Mouse (Mus musculus) heart, embryonic 14.5 days (tissue): Measurements from ENCODE around the gene Tcf7l1. TPM values are rescaled to one million over a fixed set of nuclear protein-coding genes. Genes with fewer than 3 reads are reported as not detected.

Experiments used
- ATAC-seq: fragments of 200-750 bp; cut with Nextera tagmentation; 2 replicates; pipeline ENCODE4 v1.8.0; 2017; ENCODE audit warnings: low read depth, moderate TSS enrichment; ENCODE audit not compliant: insufficient number of reproducible peaks, insufficient read depth, low FRiP score
- H3K27ac ChIP-seq, 2 experiments: fragments of 200-500 bp in 1 of 2; fragments of 300-500 bp in 1 of 2; sonication (generic) in 1 of 2; replicated peaks in 1 of 2; 2 replicates each; pipeline ENCODE4 v1.5.1; 2012 to 2014; ENCODE audit warnings: low read depth in 2 of 2, low read length in 2 of 2, control low read depth in 1 of 2, mild to moderate bottlenecking in 1 of 2, mixed read lengths in 1 of 2; ENCODE audit not compliant: control insufficient read depth in 1 of 2, insufficient read depth in 1 of 2
- H3K27me3 ChIP-seq: fragments of 300-500 bp; sonication (generic); 2 replicates; pipeline ENCODE4 v1.6.1; 2014; ENCODE audit warnings: mild to moderate bottlenecking, low read length, control low read depth; ENCODE audit not compliant: control insufficient read depth, insufficient read depth
- H3K36me3 ChIP-seq: fragments of 300-500 bp; sonication (generic); 2 replicates; pipeline ENCODE4 v1.6.1; 2014; ENCODE audit warnings: mild to moderate bottlenecking, control low read depth, low read length, mixed read lengths; ENCODE audit not compliant: control insufficient read depth, insufficient read depth
- H3K4me1 ChIP-seq, 2 experiments: fragments of 200-500 bp in 1 of 2; fragments of 300-500 bp in 1 of 2; sonication (generic) in 1 of 2; 2 replicates each; pipeline ENCODE4 v1.6.1; 2012 to 2014; ENCODE audit warnings: low read length in 2 of 2, control low read depth in 1 of 2, mixed read lengths in 1 of 2; ENCODE audit not compliant: control insufficient read depth in 2 of 2, insufficient read depth in 2 of 2
- H3K4me2 ChIP-seq: fragments of 300-500 bp; sonication (generic); 2 replicates; pipeline ENCODE4 v1.6.1; 2014; ENCODE audit warnings: mild to moderate bottlenecking, low read length
- H3K4me3 ChIP-seq, 2 experiments: fragments of 200-500 bp in 1 of 2; fragments of 300-500 bp in 1 of 2; sonication (generic) in 1 of 2; 2 replicates each; pipeline ENCODE4 v1.5.1; 2012 to 2014; ENCODE audit warnings: low read length in 2 of 2, mild to moderate bottlenecking in 2 of 2, control low read depth in 1 of 2, low read depth in 1 of 2, moderate library complexity in 1 of 2; ENCODE audit not compliant: control insufficient read depth in 1 of 2, insufficient read depth in 1 of 2
- H3K9ac ChIP-seq: fragments of 300-500 bp; sonication (generic); 2 replicates; pipeline ENCODE4 v1.6.1; 2014; ENCODE audit warnings: mild to moderate bottlenecking, low read length
- H3K9me3 ChIP-seq: fragments of 300-500 bp; sonication (generic); 2 replicates; pipeline ENCODE4 v1.6.1; 2016; ENCODE audit warnings: low read length, control low read depth; ENCODE audit not compliant: control insufficient read depth
- WGBS: fragments of 180-500 bp; shearing (Covaris S2); extraction: QIAGEN DNeasy Blood & Tissue Kit; methylation state at CpG from one replicate; pipeline ENCODE4 v1.1.7; 2014; 5-methylcytosine and 5-hydroxymethylcytosine counted together
- polyA plus RNA-seq: library from polyadenylated mRNA; unstranded; fragments of >200 nt; fragmentation: Nextera tagmentation; extraction: Ambion mirVana; gene quantifications from 2 replicates; pipeline ENCODE4 v1.2.1, GENCODE M21; 2014

Tcf7l1 gene
- polyA plus RNA-seq, 1 experiment from 2014 or later = 17.4 TPM

DNA sequence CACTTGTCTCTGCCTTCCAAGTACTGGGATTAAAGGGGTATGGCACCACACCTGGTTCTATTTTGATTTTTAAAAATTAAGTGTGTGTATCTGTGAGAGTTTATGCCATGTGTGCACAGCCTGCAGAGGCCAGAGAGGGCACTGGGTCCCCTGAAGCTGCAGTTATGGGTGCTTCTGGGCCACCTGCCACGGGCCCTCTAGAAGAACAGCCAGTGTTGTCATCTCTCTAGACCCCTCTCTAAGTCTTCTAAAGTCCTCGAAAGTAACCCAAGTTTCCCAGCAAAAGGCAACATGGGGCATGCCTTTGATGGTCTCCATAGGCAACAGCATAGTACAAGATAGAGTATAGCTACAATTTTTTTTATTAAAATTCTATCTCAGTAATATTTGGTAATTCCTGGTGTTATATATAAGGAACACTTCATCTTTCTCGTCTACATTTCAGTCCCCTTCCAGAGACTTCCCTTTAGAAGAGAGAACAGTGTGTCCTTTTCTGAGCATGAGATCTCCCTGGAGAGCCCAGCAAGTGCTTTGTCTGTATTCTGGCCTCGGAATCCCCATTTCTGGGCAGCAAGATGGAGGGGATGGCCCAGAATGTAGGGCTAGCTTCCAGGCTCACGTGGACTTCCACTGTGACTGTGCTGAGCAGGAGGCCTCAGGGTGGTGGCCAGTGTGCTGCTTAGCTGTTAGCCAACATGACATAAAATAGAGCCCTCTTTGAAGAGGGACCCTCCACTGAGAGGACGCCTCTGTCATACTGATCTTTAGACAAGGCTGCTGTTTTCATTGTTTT is 195.8 kb downstream of the Tcf7l1 start:
- Histone ChIP-seq H3K27me3 (no peaks in the 10 kb centered on the region), H3K4me3 (no peak overlapping the region), H3K27ac (no peak overlapping the region), H3K36me3 (peaks cover 3% of the 10 kb centered on the region; the same call in 1 of the 2 replicates), H3K4me2 (no peak overlapping the region), H3K9me3 (no peaks in the 10 kb centered on the region), H3K9ac (no peak overlapping the region), H3K4me1 (peaks cover 6 to 9% of the 10 kb centered on the region in 2 experiments)
- WGBS = 70% methylated on average over 6 of the region's 6 CpGs
- ATAC-seq = no peak

GRCm38 (mm10) chr6:72590111-72590510 is 198.9 kb downstream of the Tcf7l1 start:
- H3K9me3 ChIP-seq = no peaks in the 10 kb centered on the region
- H3K4me2 ChIP-seq = no peak overlapping the region
- no peaks in the 10 kb centered on the region; a peak in 1 of 4 replicates for H3K4me1 ChIP-seq
- H3K4me3 ChIP-seq = no peak overlapping the region
- no peak overlapping the region for H3K9ac ChIP-seq
- H3K27ac ChIP-seq = no peak overlapping the region
- ATAC-seq = no peak
- no peaks in the 10 kb centered on the region for H3K27me3 ChIP-seq
- peaks cover 17% of the 10 kb centered on the region; the same call in 1 of the 2 replicates for H3K36me3 ChIP-seq

- H3K27me3 ChIP-seq = no peaks in the 10 kb centered on the region
- H3K36me3 ChIP-seq = peaks cover 17% of the 10 kb centered on the region; the same call in 1 of the 2 replicates
These were observed 200.7 kb downstream of the Tcf7l1 start for GRCm38 (mm10) chr6:72588307-72588706.

DNA sequence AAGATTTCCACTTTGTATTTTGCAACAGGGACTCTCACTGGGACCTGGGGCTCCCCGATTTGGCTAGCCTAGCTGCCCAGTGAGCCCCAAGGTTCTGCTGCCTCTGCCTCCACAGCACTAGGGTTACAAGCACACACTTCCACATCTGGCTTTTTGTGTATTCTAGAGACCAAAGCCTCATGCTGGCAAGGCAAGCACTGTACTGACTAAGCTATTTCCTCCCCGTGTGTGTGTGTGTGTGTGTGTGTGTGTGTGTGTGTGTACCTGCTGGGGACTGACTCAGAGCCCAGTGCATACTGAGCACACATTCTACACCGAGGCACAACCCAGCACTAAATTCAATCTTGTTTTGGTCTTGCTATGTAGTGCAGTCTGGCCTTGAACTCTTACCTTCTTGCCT is 202.4 kb downstream of the Tcf7l1 start:
- Histone ChIP-seq H3K4me3 (no peak overlapping the region), H3K9me3 (no peaks in the 10 kb centered on the region), H3K36me3 (0 out of 2 replicates have a peak, but pooled peaks cover 17% of the 10 kb centered on the region), H3K4me2 (no peak overlapping the region), H3K27ac (no peak overlapping the region), H3K27me3 (no peaks in the 10 kb centered on the region), H3K9ac (no peak overlapping the region), H3K4me1 (no peaks in the 10 kb centered on the region; a peak in 1 of 4 replicates)
- ATAC-seq = no peak
- 84% methylated on average over 3 of the region's 3 CpGs for WGBS

More at GRCm38 (mm10) chr6:72588307-72588706, 200.7 kb downstream of the Tcf7l1 start:
- ATAC-seq = no peak
- no peaks in the 10 kb centered on the region for H3K9me3 ChIP-seq
- H3K27ac ChIP-seq = no peak overlapping the region
- no peak overlapping the region for H3K9ac ChIP-seq
- H3K4me2 ChIP-seq = no peak overlapping the region
- H3K4me3 ChIP-seq = no peak overlapping the region
- H3K4me1 ChIP-seq = no peaks in the 10 kb centered on the region; a peak in 1 of 4 replicates

DNA sequence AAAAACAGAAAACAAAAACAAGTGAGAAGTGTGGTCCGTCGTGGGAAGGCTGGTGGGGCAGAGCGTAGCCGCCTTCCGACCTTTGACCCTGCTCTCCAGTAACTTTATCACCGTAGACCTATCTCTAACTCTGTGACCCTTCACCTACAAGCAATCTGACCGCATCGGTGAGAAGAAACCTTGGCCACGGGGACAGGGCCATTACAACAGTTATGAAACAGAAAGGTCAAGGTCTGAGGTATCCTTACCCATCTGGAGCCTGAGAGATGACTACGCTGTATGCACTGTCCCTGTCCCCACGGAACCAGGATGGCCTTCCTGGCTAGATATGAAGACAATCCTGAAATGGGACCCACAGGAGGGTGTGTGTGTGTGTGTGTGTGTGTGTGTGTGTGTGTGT is 204.9 kb downstream of the Tcf7l1 start:
- WGBS = 78% methylated on average over 11 of the region's 11 CpGs
- Histone ChIP-seq H3K9ac (no peak overlapping the region), H3K9me3 (no peaks in the 10 kb centered on the region), H3K27me3 (no peaks in the 10 kb centered on the region), H3K4me3 (no peak overlapping the region), H3K27ac (no peak overlapping the region), H3K36me3 (peaks cover 29% of the 10 kb centered on the region; the same call in 1 of the 2 replicates), H3K4me2 (no peak overlapping the region), H3K4me1 (no peaks in the 10 kb centered on the region)
- no peak for ATAC-seq

DNA sequence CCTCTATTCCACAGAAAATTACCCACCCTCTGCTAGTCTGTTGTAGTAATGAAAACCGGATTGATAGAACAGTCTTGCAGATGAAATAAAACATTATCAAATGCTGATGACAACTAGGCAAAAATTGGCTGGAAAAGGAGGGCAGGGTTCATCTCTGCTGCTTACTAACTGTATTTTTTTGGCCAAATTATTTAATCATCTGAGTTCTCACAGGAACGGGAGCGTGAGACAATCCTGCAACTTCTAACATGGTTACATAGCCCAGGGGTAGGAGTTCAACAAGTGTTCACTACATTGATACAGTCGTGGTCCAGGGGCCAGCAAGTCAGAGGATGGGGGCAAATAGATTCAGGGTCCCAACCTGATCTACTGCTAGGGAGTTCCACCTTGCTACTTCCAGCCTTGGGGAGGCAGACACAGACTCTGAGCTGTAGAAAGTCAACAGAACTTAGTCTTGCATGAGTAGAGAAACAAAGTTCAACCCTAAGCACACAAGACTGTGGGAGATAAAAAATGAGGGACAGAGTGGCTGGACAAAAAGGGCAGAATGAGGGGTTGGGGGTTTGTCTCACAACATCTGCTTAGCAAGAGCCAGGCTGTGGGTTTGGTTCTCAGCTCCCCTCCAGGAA is 205.7 kb downstream of the Tcf7l1 start:
- Histone ChIP-seq H3K4me1 (no peaks in the 10 kb centered on the region), H3K27ac (no peak overlapping the region), H3K9me3 (no peaks in the 10 kb centered on the region), H3K27me3 (no peaks in the 10 kb centered on the region), H3K4me3 (no peak overlapping the region), H3K4me2 (no peak overlapping the region), H3K9ac (no peak overlapping the region), H3K36me3 (peaks cover 33% of the 10 kb centered on the region; the same call in 1 of the 2 replicates)
- ATAC-seq = no peak
- WGBS = 77% methylated on average over 4 of the region's 4 CpGs

GRCm38 (mm10) chr6:72581625-72582382 is 207.2 kb downstream of the Tcf7l1 start:
- Histone ChIP-seq H3K9ac (no peak overlapping the region), H3K4me2 (no peak overlapping the region), H3K36me3 (peaks cover 23% of the 10 kb centered on the region; the same call in 1 of the 2 replicates), H3K27me3 (no peaks in the 10 kb centered on the region), H3K27ac (no peak overlapping the region), H3K9me3 (no peaks in the 10 kb centered on the region), H3K4me3 (no peak overlapping the region), H3K4me1 (no peaks in the 10 kb centered on the region)
- ATAC-seq = no peak
- 77% methylated on average over 11 of the region's 11 CpGs for WGBS
